Comparison of ENCODE assay signal across 10 mouse cellular contexts in genomic region chr8:124826658-124827057, GRCm38 (mm10). TPM values are rescaled to one million over a fixed set of nuclear protein-coding genes. Genes with fewer than 3 reads are reported as not detected.
DNase-seq lines count a peak whose midpoint lies in the region; ATAC-seq and TF ChIP-seq lines count a peak whose summit lies in the region.
"Had no signal": no experiment of that assay in that cellular context is flagged by ENCODE, and none has a peak within 500 bp of the region (broad histone marks: within the 10 kb centered on the region; RNA-seq: fewer than 3 reads in every experiment).

No protein-coding gene starts in this region.

- TF ChIP-seq CTCF in Patski (IDR thresholded peaks at IDR 0.05), result no peak
- no peak for TF ChIP-seq CTCF in embryonic fibroblast, embryonic 13.5 days (IDR thresholded peaks at IDR 0.05; ENCODE audit: borderline replicate concordance, insufficient read depth, low read length)
- TF ChIP-seq CTCF in lung, postnatal 0 days (IDR thresholded peaks at IDR 0.05), result no peak

- POLR2A ChIA-PET in Patski (lab: Charles Lee), result interaction anchor here (0.8 to 1.9 kb wide), 3 partner anchors 37 to 1908 kb away, joined by 3 to 5 read pairs (median 4); no protein-coding TSS in a partner anchor

- CTCF ChIA-PET in Patski (lab: Charles Lee), result interaction anchor here (0.9 to 2.9 kb wide), 7 partner anchors 8 to 86 kb away, joined by 3 to 13 read pairs (median 4); no protein-coding TSS in a partner anchor

- 0 out of 2 replicates have a peak overlapping the region, but pooled peaks have one; percentile 29 for H3K9ac ChIP-seq in hindbrain, embryonic 13.5 days
- no peak overlapping the region for H3K9ac ChIP-seq in hindbrain, embryonic 12.5 days
- no peak overlapping the region for H3K9ac ChIP-seq in lung, postnatal 0 days (replicated peaks; ENCODE audit: low read depth)
- H3K9ac ChIP-seq: heart, embryonic 15.5 days; liver, embryonic 14.5 days had no signal

- TF ChIP-seq POLR2A in embryonic fibroblast, embryonic 13.5 days (IDR thresholded peaks at IDR 0.05; ENCODE audit: low read depth, low read length), result no peak

- WGBS in hindbrain, embryonic 13.5 days, result 15% methylated on average over 7 of the region's 7 CpGs
- 24% methylated on average over 7 of the region's 7 CpGs for WGBS in hindbrain, embryonic 12.5 days
- 30% methylated on average over 7 of the region's 7 CpGs for WGBS in lung, postnatal 0 days

- H3K4me1 ChIP-seq in hindbrain, embryonic 13.5 days (replicated peaks), result no peaks in the 10 kb centered on the region
- no peaks in the 10 kb centered on the region for H3K4me1 ChIP-seq in hindbrain, embryonic 12.5 days
- H3K4me1 ChIP-seq in embryonic fibroblast, embryonic 13.5 days (ENCODE audit: control insufficient read depth, insufficient read depth, low read length), result peaks cover 5% of the 10 kb centered on the region; the same call in 1 of the 2 replicates
- 0 out of 2 replicates have a peak, but pooled peaks cover 2% of the 10 kb centered on the region for H3K4me1 ChIP-seq in lung, postnatal 0 days (ENCODE audit: insufficient read depth, low read depth, low read length)

- no peak overlapping the region for H3K4me3 ChIP-seq in hindbrain, embryonic 13.5 days
- H3K4me3 ChIP-seq in hindbrain, embryonic 12.5 days, result no peak overlapping the region
- H3K4me3 ChIP-seq in embryonic fibroblast, embryonic 13.5 days (ENCODE audit: insufficient read depth, low read length), result no peak overlapping the region
- no peak overlapping the region for H3K4me3 ChIP-seq in lung, postnatal 0 days (ENCODE audit: low read depth, low read length)
- H3K4me3 ChIP-seq: heart, embryonic 15.5 days had no signal

- no peak overlapping the region for H3K4me2 ChIP-seq in hindbrain, embryonic 13.5 days
- no peak overlapping the region for H3K4me2 ChIP-seq in hindbrain, embryonic 12.5 days (replicated peaks)
- H3K4me2 ChIP-seq in lung, postnatal 0 days (replicated peaks; ENCODE audit: low read depth, low read length), result no peak overlapping the region
- H3K4me2 ChIP-seq: heart, embryonic 15.5 days had no signal

- H3K36me3 ChIP-seq in hindbrain, embryonic 13.5 days, result peaks cover 87% of the 10 kb centered on the region
- H3K36me3 ChIP-seq in hindbrain, embryonic 12.5 days, result peaks cover 45% of the 10 kb centered on the region
- H3K36me3 ChIP-seq in lung, postnatal 0 days (ENCODE audit: insufficient read depth, low read length), result no peaks in the 10 kb centered on the region
- H3K36me3 ChIP-seq: heart, embryonic 15.5 days had no signal

- no peak for ATAC-seq in hindbrain, embryonic 13.5 days (ENCODE audit: low FRiP score)
- no peak for ATAC-seq in hindbrain, embryonic 12.5 days (ENCODE audit: low FRiP score)
- ATAC-seq in Patski, result peak; percentile 80
- ATAC-seq in lung, postnatal 0 days, result peak; percentile 48

- TF ChIP-seq EP300 in lung, postnatal 0 days (IDR thresholded peaks at IDR 0.05), result no peak

- DNase-seq in Patski (ENCODE audit: low read depth, low spot score), result peak; percentile 91
- DNase-seq in lung, postnatal 0 days (ENCODE audit: low spot score), result peak; percentile 43
- DNase-seq in thymus, postnatal 10 days (ENCODE audit: low spot score in 2 of 2), result no peak
- DNase-seq in spleen, postnatal 4 days (ENCODE audit: low spot score in 2 of 2), result no peak
- DNase-seq in left cerebral cortex, postnatal 36 days (ENCODE audit: low spot score in 2 of 2), result no peak

- intact Hi-C loops in left cerebral cortex, postnatal 36 days (cut with DNase I), result no loop called here

- H3K27me3 ChIP-seq in hindbrain, embryonic 13.5 days, result peaks cover 7% of the 10 kb centered on the region; the same call in 1 of the 2 replicates
- peaks cover 4% of the 10 kb centered on the region; the same call in 1 of the 2 replicates for H3K27me3 ChIP-seq in hindbrain, embryonic 12.5 days
- no peaks in the 10 kb centered on the region for H3K27me3 ChIP-seq in Patski
- H3K27me3 ChIP-seq in lung, postnatal 0 days (replicated peaks; ENCODE audit: insufficient read depth, low read length), result no peaks in the 10 kb centered on the region

- in situ Hi-C loops in Patski (cut with MboI; ENCODE audit: low pct_unique_long_range_greater_than_20kb), result loop anchor here (5.0 kb wide), 2 partner anchors 89 to 209 kb away; no protein-coding TSS in a partner anchor

- no peak overlapping the region for H3K27ac ChIP-seq in hindbrain, embryonic 13.5 days
- no peak overlapping the region for H3K27ac ChIP-seq in hindbrain, embryonic 12.5 days
- peak overlapping the region; percentile 55 for H3K27ac ChIP-seq in embryonic fibroblast, embryonic 13.5 days (ENCODE audit: insufficient read depth, low read length)
- no peak overlapping the region for H3K27ac ChIP-seq in lung, postnatal 0 days (ENCODE audit: low read length)
- H3K27ac ChIP-seq: heart, embryonic 15.5 days; liver, embryonic 14.5 days had no signal

- no peaks in the 10 kb centered on the region for H3K9me3 ChIP-seq in hindbrain, embryonic 13.5 days
- H3K9me3 ChIP-seq in hindbrain, embryonic 12.5 days (replicated peaks), result no peaks in the 10 kb centered on the region
- H3K9me3 ChIP-seq in lung, postnatal 0 days (ENCODE audit: low read length), result no peaks in the 10 kb centered on the region
- H3K9me3 ChIP-seq: heart, embryonic 15.5 days had no signal

RNA-seq across cellular contexts. Expression of gene Trim67, which starts 33.8 kb away (rescaled TPM):
- polyA plus RNA-seq in hindbrain, embryonic 13.5 days (2015; fragmentation: Nextera tagmentation; extraction: Ambion mirVana), result 20.5 and 20.6 TPM in 2 replicates
- polyA plus RNA-seq in hindbrain, embryonic 12.5 days (2016; fragmentation: Nextera tagmentation; extraction: Ambion mirVana), result 11.9 and 13.2 TPM in 2 replicates
- 0.33 TPM for polyA plus RNA-seq in Patski (2021)
- polyA plus RNA-seq in embryonic fibroblast, embryonic 13.5 days (2011; ENCODE audit: insufficient read length, low read depth, missing spikeins), result not detected in 2 replicates
- 1.5 and 1.7 TPM in 2 replicates for polyA plus RNA-seq in lung, postnatal 0 days (2015; fragmentation: Nextera tagmentation; extraction: Ambion mirVana)
- total RNA-seq in left cerebral cortex, postnatal 36 days (2021), result 1 to 10 TPM; 2.0 to 2.4 TPM

RNA-seq across cellular contexts. Expression of gene Gnpat, which starts 36.2 kb away (rescaled TPM):
- 83.6 and 85.0 TPM in 2 replicates for polyA plus RNA-seq in hindbrain, embryonic 13.5 days (2015; fragmentation: Nextera tagmentation; extraction: Ambion mirVana)
- 103 and 107 TPM in 2 replicates for polyA plus RNA-seq in hindbrain, embryonic 12.5 days (2016; fragmentation: Nextera tagmentation; extraction: Ambion mirVana)
- 102 TPM for polyA plus RNA-seq in Patski (2021)
- polyA plus RNA-seq in embryonic fibroblast, embryonic 13.5 days (2011; ENCODE audit: insufficient read length, low read depth, missing spikeins), result 48.6 and 62.2 TPM in 2 replicates
- 67.8 and 71.5 TPM in 2 replicates for polyA plus RNA-seq in lung, postnatal 0 days (2015; fragmentation: Nextera tagmentation; extraction: Ambion mirVana)
- 10 to 100 TPM; 47.4 to 57.8 TPM for total RNA-seq in left cerebral cortex, postnatal 36 days (2021)

RNA-seq across cellular contexts. Expression of gene 2810004N23Rik, which starts 36.3 kb away (rescaled TPM):
- 30.4 and 32.1 TPM in 2 replicates for polyA plus RNA-seq in hindbrain, embryonic 13.5 days (2015; fragmentation: Nextera tagmentation; extraction: Ambion mirVana)
- polyA plus RNA-seq in hindbrain, embryonic 12.5 days (2016; fragmentation: Nextera tagmentation; extraction: Ambion mirVana), result 42.2 and 43.9 TPM in 2 replicates
- 43.0 TPM for polyA plus RNA-seq in Patski (2021)
- polyA plus RNA-seq in embryonic fibroblast, embryonic 13.5 days (2011; ENCODE audit: insufficient read length, low read depth, missing spikeins), result 29.6 and 32.6 TPM in 2 replicates
- polyA plus RNA-seq in lung, postnatal 0 days (2015; fragmentation: Nextera tagmentation; extraction: Ambion mirVana), result 18.0 and 18.2 TPM in 2 replicates
- 10 to 100 TPM; 19.6 to 20.9 TPM for total RNA-seq in left cerebral cortex, postnatal 36 days (2021)

Comparison
In these comparisons a context has a peak if more than half of its experiments do, and no peak if none do; other contexts are left out.
1. ATAC-seq: peak in Patski (single experiment) and lung, postnatal 0 days (single experiment); none in hindbrain, embryonic 13.5 days (single experiment) and hindbrain, embryonic 12.5 days (single experiment).
2. DNase-seq: peak in Patski (single experiment) and lung, postnatal 0 days (single experiment); none in thymus, postnatal 10 days (0 of 2), spleen, postnatal 4 days (0 of 2) and left cerebral cortex, postnatal 36 days (0 of 2).